Mouse (Mus musculus) ES-E14 (cell line): Measurements from ENCODE around the gene Mlec. TPM values are rescaled to one million over a fixed set of nuclear protein-coding genes. Genes with fewer than 3 reads are reported as not detected.

ENCODE experiments used
- DNase-seq: peaks from one replicate; pipeline ENCODE4 v3.0.0-alpha.2; 2013; ENCODE audit warnings: low read depth, low spot score
- H3K27ac ChIP-seq: 2 replicates; pipeline ENCODE4 v1.5.1; 2012; ENCODE audit warnings: low read depth, mild to moderate bottlenecking, low read length, moderate library complexity, mixed read lengths; ENCODE audit not compliant: poor library complexity, insufficient read depth, severe bottlenecking
- H3K36me3 ChIP-seq: 2 replicates; pipeline ENCODE4 v1.6.1; 2012; ENCODE audit warnings: mild to moderate bottlenecking, low read length, moderate library complexity, mixed read lengths; ENCODE audit not compliant: control insufficient read depth, poor library complexity, insufficient read depth, severe bottlenecking
- H3K4me1 ChIP-seq, 2 experiments: fragments of 150-350 bp in 1 of 2; sonication (generic) in 1 of 2; 2 replicates each; pipeline ENCODE4 v1.6.1; 2012; ENCODE audit warnings: low read length in 2 of 2, mild to moderate bottlenecking in 1 of 2, mixed read lengths in 1 of 2; ENCODE audit not compliant: control insufficient read depth in 2 of 2, insufficient read depth in 2 of 2, poor library complexity in 1 of 2
- H3K4me3 ChIP-seq, 2 experiments: fragments of 150-350 bp in 1 of 2; sonication (generic) in 1 of 2; 2 replicates each; pipeline ENCODE4 v1.5.1; 2012; ENCODE audit warnings: low read length in 2 of 2, low read depth in 1 of 2, mild to moderate bottlenecking in 1 of 2, mixed read lengths in 1 of 2; ENCODE audit not compliant: insufficient read depth in 1 of 2, poor library complexity in 1 of 2, severe bottlenecking in 1 of 2
- H3K9ac ChIP-seq: 2 replicates; pipeline ENCODE4 v1.6.1; 2012; ENCODE audit warnings: low read depth, mild to moderate bottlenecking, low read length, mixed read lengths; ENCODE audit not compliant: poor library complexity, insufficient read depth, severe bottlenecking
- H3K9me3 ChIP-seq: fragments of 150-350 bp; sonication (generic); 2 replicates; pipeline ENCODE4 v1.6.1; 2012; ENCODE audit warnings: low read depth, mild to moderate bottlenecking, low read length; ENCODE audit not compliant: control insufficient read depth, insufficient read depth
- CHD2 ChIP-seq: IDR thresholded peaks from 2 replicates; pipeline ENCODE4 v1.6.1; 2014; ENCODE audit warnings: mild to moderate bottlenecking, low read depth, low read length, inconsistent platforms
- HCFC1 ChIP-seq: IDR thresholded peaks from 2 replicates; pipeline ENCODE4 v1.6.1; 2012; ENCODE audit warnings: low read length, inconsistent platforms, borderline replicate concordance; ENCODE audit not compliant: insufficient read depth
- MAFK ChIP-seq: IDR thresholded peaks from 2 replicates; pipeline ENCODE4 v1.6.1; 2014; ENCODE audit warnings: mild to moderate bottlenecking, low read depth, low read length, inconsistent platforms; ENCODE audit not compliant: insufficient read depth
- ZC3H11A ChIP-seq: IDR thresholded peaks from 2 replicates; pipeline ENCODE4 v1.6.1; 2012; ENCODE audit warnings: low read depth, mild to moderate bottlenecking, inconsistent platforms, low read length, borderline replicate concordance
- ZNF384 ChIP-seq: IDR thresholded peaks from 2 replicates; pipeline ENCODE4 v1.6.1; 2012; ENCODE audit warnings: low read depth, low read length, inconsistent platforms
- in situ Hi-C, 2 experiments: fragments of 600-800 bp; cut with MboI; formaldehyde crosslinking; loops; one replicate each; pipeline ENCODE4 v1.15.1; 2025; ENCODE audit warnings: low sequenced_read_pairs in 2 of 2, inconsistent platforms in 1 of 2; ENCODE audit not compliant: unreplicated experiment in 2 of 2
- total RNA-seq: library from RNA; depleted of rRNA; stranded (reverse); fragments of 300-350 nt; gene quantifications from 2 replicates; pipeline ENCODE4 v1.2.3, GENCODE M21; 2012

Mlec gene
- total RNA-seq, 1 experiment = 191 TPM

DNA sequence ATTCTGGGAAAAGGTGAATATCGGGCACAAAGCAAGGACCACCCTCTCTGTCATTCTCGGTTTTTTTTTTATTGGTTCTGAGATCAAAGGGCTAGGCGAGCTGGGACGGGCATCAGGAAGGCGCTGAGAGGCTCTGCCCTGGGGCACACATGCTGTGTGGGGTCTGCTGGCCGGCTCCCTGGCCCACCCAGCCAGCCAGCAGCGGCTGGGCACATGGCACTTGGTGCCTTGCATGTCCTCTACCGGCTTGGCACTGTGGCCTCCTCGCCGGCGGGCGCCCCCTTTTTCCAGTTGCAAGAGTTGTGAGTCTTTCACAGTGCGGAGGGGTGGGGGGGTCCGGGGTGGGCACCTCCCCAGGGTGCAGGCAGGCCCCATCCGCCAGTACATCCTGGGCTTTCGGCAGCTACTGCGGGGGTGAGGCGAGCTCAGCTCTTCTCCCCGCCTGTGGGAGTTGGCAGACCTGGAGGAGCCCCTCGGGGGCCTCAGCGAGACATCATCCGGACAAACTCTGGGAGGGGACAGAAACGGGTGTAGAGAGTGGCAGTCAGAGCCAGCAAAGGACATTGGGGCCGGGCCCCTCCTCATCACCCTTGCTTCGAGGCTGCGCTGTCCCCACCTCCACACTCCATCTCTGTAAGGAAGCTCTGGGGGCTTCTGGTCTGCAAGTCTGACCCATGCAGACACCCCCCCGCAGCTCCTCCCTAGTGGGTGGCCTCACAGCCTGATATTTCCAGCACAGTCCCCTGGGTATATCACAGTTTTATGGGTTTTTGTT, 10.8 kb upstream of the Mlec start:
- Histone ChIP-seq H3K4me3 (peak overlapping the region in 1 of 2 experiments; percentile 29; a peak in 2 of 4 replicates), H3K4me1 (peaks cover 4 to 14% of the 10 kb centered on the region in 2 experiments; a peak in 3 of 4 replicates), H3K9me3 (no peaks in the 10 kb centered on the region), H3K27ac (no peak overlapping the region), H3K9ac (peak overlapping the region; percentile 16), H3K36me3 (peaks cover 4% of the 10 kb centered on the region; the same call in 1 of the 2 replicates)
- TF ChIP-seq HCFC1 (no peak), CHD2 (no peak), ZNF384 (no peak), ZC3H11A (no peak), MAFK (no peak)
- in situ Hi-C loops = no loop called here
- DNase-seq = no peak

- H3K27ac ChIP-seq = no peak overlapping the region
- DNase-seq = no peak
These were observed 9.4 kb upstream of the Mlec start for GRCm38 (mm10) chr5:115167396-115167795.

GRCm38 (mm10) chr5:115166815-115167194, 8.8 kb upstream of the Mlec start:
- no peak for DNase-seq
- Histone ChIP-seq H3K4me1 (peaks cover 4 to 11% of the 10 kb centered on the region in 2 experiments; a peak in 3 of 4 replicates), H3K9me3 (no peaks in the 10 kb centered on the region), H3K4me3 (no peak overlapping the region), H3K9ac (no peak overlapping the region), H3K36me3 (no peaks in the 10 kb centered on the region), H3K27ac (peak overlapping the region; percentile 35; the same call in 1 of the 2 replicates)
- in situ Hi-C loops = no loop called here
- no peak for TF ChIP-seq HCFC1
- no peak for TF ChIP-seq MAFK
- no peak for TF ChIP-seq ZC3H11A
- no peak for TF ChIP-seq ZNF384
- no peak for TF ChIP-seq CHD2

More at GRCm38 (mm10) chr5:115167396-115167795, 9.4 kb upstream of the Mlec start:
- peaks cover 4% of the 10 kb centered on the region; the same call in 1 of the 2 replicates for H3K36me3 ChIP-seq
- H3K9me3 ChIP-seq = no peaks in the 10 kb centered on the region
- in situ Hi-C loops = no loop called here
- no peak overlapping the region for H3K9ac ChIP-seq
- TF ChIP-seq HCFC1 = no peak
- TF ChIP-seq MAFK = no peak
- no peak for TF ChIP-seq ZC3H11A
- no peak for TF ChIP-seq ZNF384
- TF ChIP-seq CHD2 = no peak
- peaks cover 4 to 11% of the 10 kb centered on the region in 2 experiments; a peak in 3 of 4 replicates for H3K4me1 ChIP-seq
- H3K4me3 ChIP-seq = no peak overlapping the region

- in situ Hi-C loops = no loop called here
- DNase-seq = peak; percentile 99
- Histone ChIP-seq H3K9ac (no peak overlapping the region), H3K4me3 (0 out of 4 replicates have a peak overlapping the region, but pooled peaks of 1 of the 2 experiments have one; percentile 26), H3K4me1 (peaks cover 4 to 11% of the 10 kb centered on the region in 2 experiments; a peak in 3 of 4 replicates), H3K36me3 (no peaks in the 10 kb centered on the region), H3K27ac (peak overlapping the region; percentile 35; the same call in 1 of the 2 replicates), H3K9me3 (no peaks in the 10 kb centered on the region)
- TF ChIP-seq HCFC1 (no peak), MAFK (no peak), ZNF384 (no peak)
These were observed 8.2 kb upstream of the Mlec start for GRCm38 (mm10) chr5:115165895-115166814.
